Mouse (Mus musculus): ENCODE results near the gene Ndufa6.

DNA sequence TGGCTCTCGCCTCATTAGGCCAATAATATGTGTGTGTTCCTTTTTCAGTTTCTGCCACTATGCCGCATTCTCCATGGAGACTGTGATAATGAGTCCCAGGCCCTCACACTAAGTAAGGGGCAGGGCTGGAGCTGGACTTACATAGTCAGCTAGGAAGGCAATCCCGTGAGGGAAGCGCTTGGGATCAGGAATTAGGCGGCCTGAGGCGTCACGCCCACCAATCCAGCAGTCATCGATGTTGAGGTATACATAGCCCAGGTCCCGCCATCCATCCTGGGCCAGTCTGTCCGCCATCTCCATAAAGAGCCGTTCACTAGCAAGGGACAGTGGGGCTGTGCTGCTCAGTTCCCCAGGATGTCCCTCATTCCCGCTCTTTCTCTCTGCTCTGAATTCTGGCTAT lies 17.5 kb downstream of the Ndufa6 start:
- no peak for TF ChIP-seq CTCF (IDR thresholded peaks at IDR 0.05 in 2 of 3, conservative IDR thresholded peaks at IDR 0.05 in 1 of 3; ENCODE audit: control insufficient read depth in 1 of 3, insufficient read depth in 1 of 3, low read depth in 2 of 3, low read length in 3 of 3, poor library complexity in 1 of 3, severe bottlenecking in 1 of 3)
- no peak for TF ChIP-seq RAD21 (IDR thresholded peaks at IDR 0.05; ENCODE audit: low read depth, low read length)
- no peak for TF ChIP-seq POLR2A (IDR thresholded peaks at IDR 0.05; ENCODE audit: control insufficient read depth in 1 of 2, insufficient read depth in 1 of 2, low read depth in 1 of 2, low read length in 2 of 2, poor library complexity in 1 of 2)
- no peak for TF ChIP-seq ELF1 (IDR thresholded peaks at IDR 0.05; ENCODE audit: low read depth, low read length)
- TF ChIP-seq EP300 (IDR thresholded peaks at IDR 0.05; ENCODE audit: low read depth in 1 of 2, low read length in 2 of 2) = no peak
- no peak for TF ChIP-seq MAZ (IDR thresholded peaks at IDR 0.05; ENCODE audit: low read depth, low read length)
